Mouse (Mus musculus) testis, adult 2 months (tissue): Measurements from ENCODE around the gene Id1. TPM values are rescaled to one million over a fixed set of nuclear protein-coding genes. Genes with fewer than 3 reads are reported as not detected.
A peak's percentile ranks its signal among the peaks of the same experiment; 100 is the strongest.

Experiments
- H3K27ac ChIP-seq: fragments of 200-500 bp; 2 replicates; pipeline ENCODE4 v1.5.1; 2012; ENCODE audit warnings: low read depth, low read length; ENCODE audit not compliant: control insufficient read depth, insufficient read depth
- H3K27me3 ChIP-seq: fragments of 200-500 bp; 2 replicates; pipeline ENCODE4 v1.6.1; 2012; ENCODE audit warnings: mild to moderate bottlenecking, low read length, moderate library complexity; ENCODE audit not compliant: control insufficient read depth, insufficient read depth
- H3K36me3 ChIP-seq: fragments of 200-500 bp; 2 replicates; pipeline ENCODE4 v1.6.1; 2012; ENCODE audit warnings: mild to moderate bottlenecking, low read length; ENCODE audit not compliant: control insufficient read depth, insufficient read depth
- H3K4me1 ChIP-seq: fragments of 200-500 bp; 2 replicates; pipeline ENCODE4 v1.6.1; 2012; ENCODE audit warnings: low read length; ENCODE audit not compliant: control insufficient read depth, insufficient read depth
- H3K4me3 ChIP-seq: fragments of 200-500 bp; 2 replicates; pipeline ENCODE4 v1.5.1; 2012; ENCODE audit warnings: low read depth, mild to moderate bottlenecking, low read length, moderate library complexity, mixed read lengths; ENCODE audit not compliant: control insufficient read depth
- CTCF ChIP-seq: fragments of 200-500 bp; IDR thresholded peaks from 2 replicates; pipeline ENCODE4 v1.5.1; 2012; ENCODE audit warnings: low read depth, mild to moderate bottlenecking, inconsistent platforms, low read length, moderate library complexity; ENCODE audit not compliant: control insufficient read depth, insufficient read depth, insufficient replicate concordance
- POLR2A ChIP-seq: fragments of 200-500 bp; IDR thresholded peaks from 2 replicates; pipeline ENCODE4 v1.6.1; 2012; ENCODE audit warnings: low read depth, mild to moderate bottlenecking, inconsistent platforms, low read length, moderate library complexity; ENCODE audit not compliant: control insufficient read depth
- polyA plus RNA-seq: library from polyadenylated mRNA; depleted of rRNA; stranded (reverse); fragments of >200 nt; gene quantifications from 2 replicates; pipeline ENCODE4 v1.2.3, GENCODE M21; 2012

Gene Id1
- polyA plus RNA-seq, 1 experiment = 5.5 TPM

- no peak overlapping the region for H3K27ac ChIP-seq
- H3K36me3 ChIP-seq = no peaks in the 10 kb centered on the region; the same call in 1 of the 2 replicates
- no peaks in the 10 kb centered on the region for H3K27me3 ChIP-seq
- peaks cover 23% of the 10 kb centered on the region for H3K4me1 ChIP-seq
- TF ChIP-seq CTCF = no peak
- no peak for TF ChIP-seq POLR2A
- no peak overlapping the region for H3K4me3 ChIP-seq
These were observed 30.0 kb upstream of the Id1 start for GRCm38 (mm10) chr2:152705993-152706571.

- H3K4me3 ChIP-seq = peak overlapping the region; percentile 81
- no peaks in the 10 kb centered on the region for H3K27me3 ChIP-seq
- no peaks in the 10 kb centered on the region; the same call in 1 of the 2 replicates for H3K36me3 ChIP-seq
- TF ChIP-seq POLR2A = no peak
- TF ChIP-seq CTCF = no peak
- H3K27ac ChIP-seq = peak overlapping the region; percentile 64
- peaks cover 23% of the 10 kb centered on the region for H3K4me1 ChIP-seq
These were observed 28.9 kb upstream of the Id1 start for GRCm38 (mm10) chr2:152707186-152707585.

DNA sequence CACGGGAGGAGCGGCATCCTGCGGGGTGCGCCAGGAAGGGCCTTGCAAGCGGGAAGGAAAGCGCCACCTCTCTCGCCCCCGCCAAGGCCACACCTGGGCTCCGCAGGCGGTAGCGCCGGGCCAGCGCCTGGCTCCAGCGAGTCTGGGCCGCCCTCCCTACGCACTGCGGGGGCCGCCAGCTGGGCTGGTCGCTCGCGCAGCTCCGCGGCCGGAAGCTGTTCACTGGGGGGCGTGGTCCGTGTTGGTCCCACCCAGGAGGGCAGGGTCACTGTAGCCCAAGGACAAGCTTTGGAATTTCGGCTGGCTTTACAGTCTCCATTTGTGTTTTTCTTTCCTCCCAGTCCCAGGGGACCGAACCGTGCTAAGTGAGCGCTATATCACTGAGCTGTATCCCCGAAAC lies 28.4 kb upstream of the Id1 start:
- H3K36me3 ChIP-seq = no peaks in the 10 kb centered on the region; the same call in 1 of the 2 replicates
- H3K4me3 ChIP-seq = peak overlapping the region; percentile 81
- peaks cover 23% of the 10 kb centered on the region for H3K4me1 ChIP-seq
- H3K27ac ChIP-seq = peak overlapping the region; percentile 77
- H3K27me3 ChIP-seq = no peaks in the 10 kb centered on the region
- TF ChIP-seq CTCF = no peak
- TF ChIP-seq POLR2A = no peak; the same call in none of the 2 replicates

DNA sequence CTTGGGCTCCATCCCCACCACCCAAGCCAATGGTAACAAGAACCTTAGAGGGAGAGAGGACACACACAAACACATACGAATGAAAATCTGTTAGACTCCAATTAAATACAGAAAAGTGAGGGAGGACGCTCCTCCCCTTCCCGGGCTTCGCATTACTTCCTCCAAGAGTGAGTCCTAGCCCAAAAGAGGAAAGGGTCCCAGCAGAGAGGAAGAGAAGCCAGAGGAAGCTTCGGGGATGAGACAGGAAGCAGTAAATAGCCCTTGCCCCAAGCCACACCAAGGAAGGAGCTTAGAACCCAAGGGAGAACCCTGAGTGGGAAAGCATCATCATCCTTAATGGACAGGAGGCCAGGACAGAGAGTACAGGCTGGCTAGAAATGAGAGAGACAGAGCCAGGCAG lies 27.0 kb upstream of the Id1 start:
- H3K27ac ChIP-seq = no peak overlapping the region
- H3K36me3 ChIP-seq = no peaks in the 10 kb centered on the region; the same call in 1 of the 2 replicates
- no peak overlapping the region for H3K4me3 ChIP-seq
- peaks cover 23% of the 10 kb centered on the region for H3K4me1 ChIP-seq
- no peaks in the 10 kb centered on the region for H3K27me3 ChIP-seq
- TF ChIP-seq POLR2A = no peak

GRCm38 (mm10) chr2:152716241-152716772 lies 19.7 kb upstream of the Id1 start:
- Histone ChIP-seq H3K27ac (no peak overlapping the region), H3K4me1 (no peaks in the 10 kb centered on the region), H3K36me3 (no peaks in the 10 kb centered on the region), H3K27me3 (no peaks in the 10 kb centered on the region), H3K4me3 (no peak overlapping the region)
- TF ChIP-seq CTCF = no peak
- no peak for TF ChIP-seq POLR2A

GRCm38 (mm10) chr2:152717652-152718051 lies 18.4 kb upstream of the Id1 start:
- no peak for TF ChIP-seq POLR2A
- no peak for TF ChIP-seq CTCF
- H3K36me3 ChIP-seq = no peaks in the 10 kb centered on the region
- H3K27me3 ChIP-seq = no peaks in the 10 kb centered on the region
- no peaks in the 10 kb centered on the region for H3K4me1 ChIP-seq
- no peak overlapping the region for H3K4me3 ChIP-seq
- H3K27ac ChIP-seq = no peak overlapping the region

- Histone ChIP-seq H3K27ac (no peak overlapping the region), H3K4me1 (no peaks in the 10 kb centered on the region), H3K4me3 (no peak overlapping the region), H3K27me3 (no peaks in the 10 kb centered on the region), H3K36me3 (no peaks in the 10 kb centered on the region)
- TF ChIP-seq CTCF (no peak), POLR2A (no peak)
These were observed 18.0 kb upstream of the Id1 start for GRCm38 (mm10) chr2:152718076-152718475.
